Mouse (Mus musculus): ENCODE data around the gene Rnaseh1. TPM values are rescaled to one million over a fixed set of nuclear protein-coding genes. Genes with fewer than 3 reads are reported as not detected.

The Rnaseh1 gene
- 1 to 10 TPM; 7.5 to 8.7 TPM for total RNA-seq (2021)

DNA sequence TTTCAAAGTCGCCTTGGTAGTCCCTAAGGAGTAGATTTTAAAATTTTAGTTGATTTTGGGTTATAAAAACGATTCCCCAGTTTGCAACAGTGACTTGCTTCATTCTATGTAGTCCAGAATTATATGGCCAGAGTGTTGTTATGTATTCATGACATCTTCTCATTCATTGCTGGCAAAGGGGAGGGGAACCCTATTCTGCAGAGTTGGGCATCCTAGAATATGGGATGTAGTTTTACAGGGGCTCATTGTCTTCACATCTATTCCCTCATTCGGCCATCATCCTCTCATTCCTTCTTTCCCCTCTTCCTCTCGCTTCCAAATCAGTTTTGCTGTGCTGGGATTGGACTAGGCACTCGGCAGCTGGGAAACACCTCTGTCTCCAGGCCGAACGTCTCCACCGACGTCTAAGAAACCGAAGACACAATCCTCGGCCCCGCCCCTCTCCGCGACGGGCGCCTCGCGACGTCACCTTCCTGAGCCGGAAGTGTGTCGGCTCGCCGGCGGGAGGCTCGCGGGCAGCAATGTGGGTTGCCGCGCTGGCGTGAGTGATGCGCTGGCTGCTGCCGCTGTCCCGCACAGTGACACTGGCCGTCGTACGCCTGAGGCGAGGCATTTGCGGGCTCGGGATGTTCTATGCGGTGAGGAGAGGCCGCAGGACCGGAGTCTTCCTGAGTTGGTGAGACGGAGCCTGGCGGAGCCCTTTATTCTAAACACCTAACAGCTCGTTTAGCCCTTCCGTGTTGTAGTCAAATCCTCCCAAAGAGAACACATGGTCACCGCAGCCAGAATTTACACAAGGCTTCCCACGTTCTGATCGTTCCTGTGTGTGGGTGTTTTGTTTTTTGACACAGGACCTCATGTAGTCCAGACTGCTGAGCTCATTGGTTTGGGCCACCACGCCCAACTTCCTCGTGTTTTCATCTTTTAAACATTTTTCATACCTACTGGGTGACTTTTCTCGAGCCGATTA is at the start of gene Rnaseh1:
Gene Rnaseh1 (plus strand): TSS at position 462 of the 970 bp plus-strand sequence.
- intact Hi-C loops (cut with DNase I): loop anchor here (1.0 kb wide), 1 partner anchor 45 kb away; no protein-coding TSS in a partner anchor
- DNase-seq: peak; percentile 91 to 94

DNA sequence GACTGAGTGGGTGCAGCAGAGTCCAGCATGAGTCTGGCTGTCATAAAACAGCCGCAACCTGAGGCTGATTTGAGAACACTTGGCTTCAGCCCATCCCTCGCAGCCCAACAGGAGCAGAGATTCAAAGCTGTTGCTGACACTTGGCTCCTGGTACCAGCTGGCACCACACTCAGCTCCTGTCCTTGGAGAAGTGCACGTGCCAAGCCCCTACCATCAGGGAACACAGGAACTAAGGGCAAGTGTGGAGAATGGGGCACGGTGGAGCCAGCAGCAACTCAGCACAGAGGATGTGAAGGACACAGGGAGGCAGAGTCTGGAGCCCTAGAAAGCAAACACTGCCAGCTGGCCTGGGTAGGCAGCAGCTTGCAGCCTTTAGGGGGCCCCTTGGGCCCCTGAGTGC is 47.1 kb upstream of the Rnaseh1 start:
- peak; percentile 79 to 84 for DNase-seq
- intact Hi-C loops (cut with DNase I): no loop called here

DNA sequence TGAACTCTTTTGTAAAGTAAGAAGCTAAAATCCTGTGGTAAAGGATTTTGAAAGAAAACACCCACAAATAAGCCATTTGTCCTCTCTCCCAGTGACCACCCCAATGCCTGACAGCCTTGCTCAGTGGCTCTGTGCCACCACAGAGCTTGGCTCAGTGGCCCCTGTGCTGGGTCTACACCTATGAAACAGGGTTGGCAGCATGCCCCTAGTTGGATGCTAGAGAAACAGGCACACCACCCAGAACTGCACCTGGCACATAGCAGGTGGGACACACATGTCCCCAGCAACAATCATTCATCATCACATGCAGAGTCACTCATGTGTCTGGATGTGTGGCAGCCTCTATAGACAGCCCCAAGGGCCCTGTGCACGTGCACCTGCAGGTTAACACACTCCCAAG is 45.9 kb upstream of the Rnaseh1 start:
- DNase-seq: no peak
- intact Hi-C loops (cut with DNase I): no loop called here

DNA sequence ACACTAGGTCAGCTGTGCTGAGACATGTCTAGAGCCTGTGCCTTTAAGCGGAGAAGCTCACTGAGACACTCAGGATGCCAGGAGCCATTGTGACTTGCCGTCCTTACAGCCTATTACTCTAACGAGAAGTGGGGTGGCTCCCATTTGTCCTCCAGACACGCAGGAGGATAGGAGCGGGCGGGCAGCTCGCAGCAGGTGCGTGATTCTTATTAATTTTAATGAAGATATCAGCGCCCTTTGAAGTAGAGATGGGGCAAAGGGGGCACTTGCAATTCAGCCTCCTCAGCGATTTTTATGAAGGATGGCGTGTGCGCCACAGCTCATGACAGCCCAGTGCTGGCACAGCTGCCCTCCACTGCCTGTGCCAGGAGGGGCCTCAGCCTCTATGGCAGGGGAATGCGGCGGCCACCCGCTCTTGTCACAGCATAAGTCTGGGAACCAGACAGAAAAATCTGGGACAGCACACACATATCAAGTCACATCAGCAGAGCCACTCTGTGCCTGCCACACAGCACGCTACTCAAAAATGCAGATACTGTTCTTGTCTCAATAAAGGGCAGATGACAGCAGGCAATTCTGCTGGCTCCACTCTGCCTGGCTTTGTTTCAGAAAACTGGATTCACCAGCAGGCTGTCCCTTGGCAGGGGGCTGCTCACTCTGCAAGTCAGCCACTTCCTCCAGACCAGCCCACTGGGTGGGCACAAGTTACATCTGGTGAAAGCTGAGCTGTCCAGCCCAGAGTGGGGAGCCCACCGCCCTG is 41.7 kb upstream of the Rnaseh1 start:
- intact Hi-C loops (cut with DNase I): no loop called here
- no peak for DNase-seq

DNA sequence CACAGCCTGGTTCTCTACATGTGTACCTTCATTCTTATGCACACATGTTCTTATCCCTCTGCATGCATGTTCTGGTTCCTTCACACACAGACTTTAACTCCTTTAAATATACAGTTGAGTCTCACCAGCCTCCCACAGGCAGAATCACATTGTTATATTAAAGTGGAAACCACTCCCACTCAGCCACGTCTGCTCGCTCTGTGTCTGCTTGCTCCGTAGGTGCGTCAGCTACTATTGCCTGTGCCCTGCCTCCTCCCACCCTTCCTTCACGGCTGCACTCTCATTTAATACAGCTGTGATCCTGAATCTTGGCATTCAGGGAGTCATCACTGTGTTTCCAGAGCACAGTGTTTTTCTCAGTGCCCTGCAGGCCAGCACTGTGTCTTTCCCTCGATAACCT is 37.0 kb upstream of the Rnaseh1 start:
- DNase-seq: no peak
- intact Hi-C loops (cut with DNase I): no loop called here

DNA sequence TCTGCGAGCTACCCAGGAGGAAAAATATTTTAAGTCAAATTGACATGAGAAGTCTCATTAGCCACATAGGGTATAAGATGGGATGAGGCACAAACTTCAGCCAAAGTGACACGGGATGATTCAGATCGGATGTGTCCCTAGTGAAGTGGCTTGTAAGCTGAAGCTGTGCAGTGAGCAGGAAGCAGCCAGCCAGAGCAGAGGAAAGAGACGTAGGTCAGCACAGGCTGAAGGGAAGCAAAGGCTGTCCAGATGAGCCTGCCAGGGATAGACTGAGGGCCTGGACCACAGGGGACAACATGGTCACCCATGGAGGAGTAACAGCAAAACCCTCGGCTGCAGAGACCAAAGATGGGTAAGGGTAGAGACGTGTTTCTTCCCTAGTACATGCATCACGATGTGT is 35.0 kb upstream of the Rnaseh1 start:
- intact Hi-C loops (cut with DNase I): no loop called here
- DNase-seq: no peak

DNA sequence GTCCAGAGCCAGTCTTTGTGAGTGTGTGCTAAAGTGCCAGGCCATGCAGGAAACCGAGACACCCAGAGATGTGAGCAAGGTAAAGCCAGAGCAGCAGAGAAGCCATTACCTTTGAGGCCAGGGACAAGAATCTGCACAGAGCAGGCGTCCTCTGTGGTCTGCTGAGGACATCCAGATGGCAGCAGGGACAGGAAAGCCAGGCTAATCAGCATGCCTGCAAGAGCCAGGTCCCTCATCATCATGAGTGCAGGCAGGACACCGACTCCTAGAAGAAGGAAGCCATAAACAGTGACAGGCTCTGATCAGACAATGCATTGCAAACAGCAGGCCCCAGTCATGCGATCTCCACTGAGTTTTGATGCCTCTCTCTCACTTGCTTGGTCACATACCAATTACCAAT is 32.1 kb upstream of the Rnaseh1 start:
- DNase-seq: no peak
- intact Hi-C loops (cut with DNase I): no loop called here

DNA sequence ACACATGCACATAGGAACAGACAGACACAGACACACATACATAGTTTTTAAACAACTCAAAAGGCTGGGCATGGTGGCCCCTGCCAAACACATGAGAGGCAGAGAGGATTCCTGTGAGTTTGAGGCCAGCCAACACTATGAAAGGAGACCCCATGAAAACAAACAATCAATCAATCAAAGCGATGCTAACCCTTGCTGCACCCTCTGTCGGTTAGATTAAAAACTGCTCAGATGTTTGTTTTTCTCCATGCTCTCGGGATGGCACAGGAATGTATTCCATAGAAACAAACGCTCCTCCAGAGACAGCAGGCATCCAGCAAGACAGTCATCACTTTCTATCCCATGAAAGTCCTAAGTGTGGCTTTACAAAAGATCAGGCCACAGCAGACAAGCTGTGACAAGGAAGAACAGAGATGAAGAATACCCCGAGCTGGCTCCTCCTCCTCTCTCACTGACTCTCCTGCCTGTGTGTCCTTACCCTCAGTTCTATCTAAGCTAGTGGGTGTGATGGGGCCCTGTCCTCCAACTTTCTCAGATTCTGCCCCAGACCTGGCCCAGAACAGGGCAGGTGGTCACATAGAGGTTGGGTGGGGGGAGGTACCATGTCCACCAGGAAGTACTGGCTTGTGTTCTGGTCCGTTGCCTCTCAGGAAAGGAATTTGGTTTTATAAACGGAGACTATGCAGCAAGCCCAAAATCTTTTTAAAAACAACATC is 27.8 kb upstream of the Rnaseh1 start:
- no peak for DNase-seq
- intact Hi-C loops (cut with DNase I): no loop called here

DNA sequence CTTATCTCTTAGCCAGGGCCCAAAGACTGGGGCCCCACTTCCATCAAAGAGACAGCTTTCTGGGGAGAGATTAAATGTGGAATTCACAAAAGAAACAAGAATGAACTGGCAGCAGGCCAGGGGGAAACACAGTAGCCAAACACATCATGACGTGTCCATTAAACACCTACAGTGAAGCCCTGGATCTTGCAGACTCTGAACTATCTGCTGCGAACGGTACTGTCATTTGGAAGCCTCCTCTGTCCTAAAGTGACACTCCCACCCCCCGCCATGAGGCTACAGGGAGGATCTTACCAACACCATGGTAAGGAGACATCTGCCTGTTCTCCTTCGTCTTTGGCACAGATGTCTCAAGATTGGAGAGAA is 27.3 kb upstream of the Rnaseh1 start:
- intact Hi-C loops (cut with DNase I): no loop called here
- DNase-seq: no peak

DNA sequence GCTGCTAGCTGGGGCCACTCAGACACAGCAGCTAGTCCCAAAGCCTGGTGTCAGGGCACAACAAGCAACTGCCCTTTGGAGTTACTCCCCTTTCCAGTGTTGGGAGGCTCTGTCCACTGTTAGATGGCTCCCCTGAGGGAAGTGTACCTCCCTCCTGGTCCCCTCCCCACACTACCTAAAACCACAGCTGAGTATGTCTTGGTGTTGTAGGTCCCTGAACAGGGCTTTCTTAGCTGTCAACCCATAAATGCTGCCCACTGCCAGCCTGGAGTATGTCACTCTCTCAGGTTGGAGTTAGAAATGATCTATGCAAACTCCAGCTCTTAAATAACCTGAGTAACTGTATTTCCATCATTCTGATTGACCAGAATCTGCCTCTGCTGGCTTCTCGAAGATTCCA is 26.8 kb upstream of the Rnaseh1 start:
- intact Hi-C loops (cut with DNase I): no loop called here

DNA sequence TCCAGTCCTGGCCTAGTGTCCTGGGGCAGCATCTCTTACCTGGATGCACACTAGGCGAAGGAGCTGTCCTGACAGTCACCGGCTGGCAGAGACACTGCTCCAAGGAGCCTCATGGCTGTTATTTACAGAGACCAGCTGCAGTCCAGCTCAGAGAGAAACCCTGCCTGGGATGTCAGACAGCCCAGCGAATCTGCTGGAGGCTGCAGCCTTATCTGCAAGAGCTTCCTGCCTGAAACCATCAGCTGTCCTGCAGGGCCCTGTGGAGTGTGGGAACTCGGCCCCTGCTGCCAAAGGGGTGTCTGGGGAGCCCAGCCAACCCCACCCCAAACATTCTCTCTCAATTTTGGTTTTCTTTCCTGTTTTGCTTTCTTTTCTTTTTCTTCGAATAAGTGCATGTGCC is 26.2 kb upstream of the Rnaseh1 start, which contains the start of gene Colec11:
Gene Colec11 (minus strand): TSS at position 183 of the 400 bp plus-strand sequence.
- intact Hi-C loops (cut with DNase I): no loop called here
- peak; percentile 60 to 66 for DNase-seq

More for the DNA sequence above, 26.8 kb upstream of the Rnaseh1 start:
- DNase-seq: no peak

DNA sequence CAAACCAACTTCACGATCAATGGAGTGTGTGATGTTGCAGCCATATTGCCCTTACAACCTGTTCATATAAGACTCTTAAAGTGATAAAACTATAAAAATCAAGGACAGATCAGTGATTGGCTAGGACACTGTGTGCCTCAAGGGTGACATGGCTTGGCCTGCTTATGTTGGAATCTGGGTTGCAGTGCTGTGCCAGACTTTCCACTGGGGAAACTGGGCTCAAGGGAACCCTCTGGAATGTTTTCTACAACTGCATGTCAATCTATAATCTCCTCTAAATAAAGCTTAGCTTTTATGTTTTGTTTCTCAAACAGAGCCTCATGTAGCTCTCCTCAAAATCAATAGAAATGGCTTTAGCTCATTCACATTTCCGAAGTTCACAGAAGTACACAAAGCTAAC is 25.2 kb upstream of the Rnaseh1 start:
- intact Hi-C loops (cut with DNase I): no loop called here
- DNase-seq: no peak

DNA sequence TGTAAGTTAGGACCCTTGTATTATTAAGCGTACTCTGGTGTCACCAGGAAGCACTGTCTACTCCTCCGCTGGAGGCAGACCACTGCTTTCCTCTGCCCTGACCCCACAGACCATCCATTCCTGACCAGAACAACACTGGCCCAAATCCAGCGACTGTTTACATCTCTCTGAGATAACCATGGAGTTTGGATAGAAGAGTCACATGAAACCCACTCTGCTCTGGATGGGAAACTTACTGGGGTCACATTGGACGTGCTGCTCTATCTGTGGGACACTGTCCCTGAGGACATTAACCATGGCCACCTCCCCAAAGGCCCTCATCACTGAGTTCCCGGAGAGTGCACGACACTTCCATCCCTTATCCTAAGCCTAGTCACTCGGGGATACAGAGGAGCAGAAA is 24.0 kb upstream of the Rnaseh1 start:
- DNase-seq: no peak
- intact Hi-C loops (cut with DNase I): no loop called here

DNA sequence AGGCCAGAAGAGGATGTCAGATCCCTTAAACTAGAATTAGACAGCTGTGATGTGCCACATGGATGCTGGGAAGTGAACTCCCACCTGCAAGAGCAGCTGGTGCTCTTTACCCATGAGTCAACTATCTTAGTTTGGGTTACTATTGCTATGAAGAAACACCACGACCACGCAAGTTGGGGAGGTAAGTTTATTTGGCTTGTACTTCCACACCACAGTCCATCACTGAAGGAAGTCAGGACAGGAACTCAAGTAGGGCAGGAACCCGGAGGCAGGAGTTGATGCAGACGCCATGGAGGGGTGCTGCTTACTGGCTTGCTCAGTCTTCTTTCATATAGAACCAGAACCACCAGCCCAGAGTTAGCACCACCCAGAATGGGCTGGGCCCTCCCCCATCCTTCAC is 22.3 kb upstream of the Rnaseh1 start:
- intact Hi-C loops (cut with DNase I): no loop called here
- no peak for DNase-seq

DNA sequence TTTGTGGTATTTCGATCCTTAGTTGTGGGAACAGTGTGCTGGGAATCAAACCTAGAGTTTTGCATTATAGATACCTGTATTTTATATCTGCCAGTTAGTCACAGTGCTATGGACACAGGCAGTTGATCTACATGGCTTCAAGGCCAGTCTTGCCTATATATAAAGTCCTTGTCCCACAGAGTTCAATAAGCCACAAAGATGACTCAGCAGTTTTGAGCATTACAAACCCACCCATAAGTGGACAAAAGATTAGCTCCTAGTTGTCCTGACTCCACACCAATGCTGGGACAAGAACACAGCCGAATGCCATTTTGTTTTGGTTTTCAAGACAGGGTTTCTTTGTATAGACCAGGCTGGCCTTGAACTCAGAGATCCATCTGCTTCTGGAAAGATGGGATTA is 21.0 kb upstream of the Rnaseh1 start:
- no peak for DNase-seq
- intact Hi-C loops (cut with DNase I): no loop called here

DNA sequence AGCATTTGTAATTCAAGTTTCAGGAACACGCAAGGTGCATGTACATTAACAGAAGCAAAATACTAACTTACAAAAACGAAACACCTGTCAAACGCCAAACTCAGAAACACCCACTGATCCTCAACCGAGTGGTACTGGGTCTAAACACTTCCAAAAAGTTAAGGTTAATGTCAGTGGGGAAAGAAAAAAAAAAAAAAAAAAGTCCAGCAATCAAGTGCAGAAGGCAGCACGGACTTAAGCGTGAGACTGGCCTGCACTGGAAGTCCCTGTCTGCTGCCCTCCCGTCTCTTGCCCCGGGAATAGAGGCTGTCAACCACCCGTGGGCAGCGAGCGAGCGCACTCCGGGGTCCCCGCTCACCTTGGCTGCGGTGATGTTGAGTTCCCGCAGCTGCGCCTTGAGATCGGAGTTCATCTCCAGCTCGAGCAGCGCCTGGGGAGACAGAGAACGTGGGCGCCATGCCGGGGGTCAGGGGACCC is 14.3 kb upstream of the Rnaseh1 start:
- no peak for DNase-seq
- intact Hi-C loops (cut with DNase I): loop anchor here (5.0 kb wide), 1 partner anchor 112 kb away; no protein-coding TSS in a partner anchor

DNA sequence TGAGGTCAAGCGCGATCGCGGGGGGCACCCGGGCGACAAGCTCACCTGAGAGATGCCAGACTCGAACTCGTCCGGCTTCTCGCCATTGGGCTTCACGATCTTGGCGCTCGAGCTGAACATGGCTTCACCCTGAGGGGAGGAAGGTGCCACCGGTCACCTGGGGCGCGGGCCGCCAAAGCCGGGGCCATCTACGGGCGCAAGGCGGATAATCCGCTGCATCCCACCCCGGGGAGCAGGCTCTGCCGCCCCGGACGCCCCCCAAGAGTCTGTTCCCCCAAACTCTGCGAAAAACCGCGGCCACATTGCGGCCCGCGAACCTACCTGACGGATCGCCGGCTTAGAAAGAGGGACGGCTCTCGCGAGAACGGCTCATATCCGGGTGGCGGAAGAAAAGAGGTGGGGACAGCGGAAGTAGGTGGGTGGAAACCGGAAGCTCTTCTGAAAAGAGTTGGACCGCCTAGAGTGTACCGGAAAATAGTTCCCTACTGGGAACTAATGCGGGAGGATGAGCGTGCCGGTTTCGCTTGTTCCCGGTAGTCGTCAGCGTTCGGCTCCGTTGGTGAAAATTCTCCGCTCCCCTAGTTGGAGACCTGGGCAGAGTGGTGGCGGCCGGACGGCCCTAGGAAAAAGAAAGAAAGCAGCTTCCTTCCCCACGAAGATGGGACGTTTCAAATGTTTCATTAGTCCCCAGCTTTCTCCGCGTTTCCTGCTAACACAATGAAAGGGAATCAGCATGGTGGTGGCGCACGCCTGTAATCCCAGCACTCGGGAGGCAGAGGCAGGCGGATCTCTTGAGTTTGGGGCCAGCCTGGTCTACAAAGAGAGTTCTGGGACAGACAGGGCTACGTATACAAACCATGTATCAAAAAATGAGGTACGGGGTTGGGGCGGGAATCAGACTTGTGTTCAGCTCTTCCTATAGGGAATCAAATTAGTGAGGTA is 13.6 kb upstream of the Rnaseh1 start, which contains the start of gene Rps7:
Gene Rps7 (minus strand): TSS at position 419 of the 942 bp plus-strand sequence.
- intact Hi-C loops (cut with DNase I): loop anchor here (5.0 kb wide), 1 partner anchor 111 kb away; no protein-coding TSS in a partner anchor
- peak; percentile 96 to 97 for DNase-seq

DNA sequence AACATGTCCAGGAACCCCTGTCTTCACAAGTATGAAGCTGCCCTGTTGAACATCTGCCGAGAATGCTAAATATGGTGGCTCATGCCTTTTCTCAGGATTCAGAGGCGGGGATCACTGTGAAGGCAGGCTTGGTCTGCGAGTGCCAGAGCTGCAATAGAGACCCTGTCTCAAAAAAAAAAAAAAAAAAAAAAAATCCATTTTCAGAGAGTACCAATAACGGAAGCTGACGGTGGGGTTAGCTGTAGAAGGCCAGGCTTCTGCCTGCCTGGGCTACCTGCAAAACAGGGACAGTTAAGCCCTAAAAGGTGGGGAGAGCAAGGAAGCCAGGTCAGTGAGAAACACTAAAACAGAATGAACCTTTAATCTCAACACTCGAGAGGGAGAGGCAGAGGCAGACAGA is 12.9 kb upstream of the Rnaseh1 start:
- intact Hi-C loops (cut with DNase I): loop anchor here (5.0 kb wide), 1 partner anchor 111 kb away; no protein-coding TSS in a partner anchor
- no peak for DNase-seq

DNA sequence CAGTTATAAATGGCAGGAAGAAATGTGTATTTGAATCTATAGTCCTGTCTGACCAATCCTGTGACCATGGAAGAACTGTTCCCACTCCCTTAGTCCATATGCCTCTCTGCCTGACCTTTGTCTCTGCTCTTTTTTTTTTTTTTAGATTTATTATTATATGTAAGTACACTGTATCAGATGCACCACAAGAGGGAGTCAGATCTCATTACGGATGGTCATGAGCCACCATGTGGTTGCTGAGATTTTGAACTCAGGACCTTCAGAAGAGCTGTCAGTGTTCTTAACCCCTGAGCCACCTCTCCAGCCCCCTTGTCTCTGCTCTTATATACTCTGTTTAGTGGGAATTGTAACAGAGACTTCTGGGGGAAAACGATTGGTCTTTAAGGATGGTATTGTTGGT is 10.6 kb upstream of the Rnaseh1 start:
- DNase-seq: no peak
- intact Hi-C loops (cut with DNase I): loop anchor here (5.0 kb wide), 1 partner anchor 109 kb away; no protein-coding TSS in a partner anchor
